Mouse (Mus musculus) layer of hippocampus, adult 8-10 months (tissue): ENCODE measurements around the gene Crebrf. TPM values are rescaled to one million over a fixed set of nuclear protein-coding genes. Genes with fewer than 3 reads are reported as not detected.

Source experiments
- DNase-seq, 2 experiments: peaks; one replicate each; pipeline ENCODE4 v3.0.0; 2022; ENCODE audit warnings: low spot score in 2 of 2
- total RNA-seq, 4 experiments: library from RNA; stranded (reverse); gene quantifications; 2 replicates each; pipeline ENCODE4 v1.2.4; 2022

Crebrf gene
- total RNA-seq, 4 experiments from 2014 or later, result 123 to 175 (median 152) TPM

GRCm38 (mm10) chr17:26826131-26826530 is 110.7 kb downstream of the Crebrf start:
- no peak for DNase-seq

Other genes with a start within 250 kb of the Crebrf start
- gene Ergic1, start 154.2 kb upstream of the Crebrf start, total RNA-seq, result 100 to 1,000 TPM; 118 to 152 (median 136) TPM
- gene Dusp1, start 153.5 kb upstream of the Crebrf start, total RNA-seq, result 10 to 100 TPM; 13.6 to 22.6 (median 20.6) TPM
- gene Atp6v0e, start 52.4 kb upstream of the Crebrf start, total RNA-seq, result 10 to 100 TPM; 44.0 to 60.6 (median 49.1) TPM
- gene Bnip1, start 65.4 kb downstream of the Crebrf start, total RNA-seq, result 10 to 100 TPM; 32.7 to 35.3 (median 33.6) TPM
- not detected for gene Nkx2-5, start 129.4 kb downstream of the Crebrf start, total RNA-seq
- gene Kifc5b, start 201.4 kb downstream of the Crebrf start, total RNA-seq, result 1 to 10 TPM; 2.5 to 7.4 (median 4.2) TPM
- 10 to 100 TPM; 37.0 to 40.3 (median 37.5) TPM for gene Phf1, start 217.4 kb downstream of the Crebrf start, total RNA-seq
- 10 to 100 TPM; 90.0 to 96.1 (median 92.0) TPM for gene Cuta, start 223.9 kb downstream of the Crebrf start, total RNA-seq
- gene Syngap1, start 225.6 kb downstream of the Crebrf start, total RNA-seq, result 100 to 1,000 TPM; 353 to 466 (median 403) TPM